Mouse (Mus musculus) C3H10T1/2 (cell line): Measurements from ENCODE around the gene AA467197. TPM values are rescaled to one million over a fixed set of nuclear protein-coding genes. Genes with fewer than 3 reads are reported as not detected.

Source experiments
- polyA plus RNA-seq, 2 experiments: library from polyadenylated mRNA; unstranded; fragments of >200 nt; fragmentation: generic; extraction: Trizol; gene quantifications; one replicate each; pipeline ENCODE4 v1.2.1; 2012; ENCODE audit warnings: missing spikeins in 2 of 2

AA467197 gene
- not detected for polyA plus RNA-seq

GRCm38 (mm10) chr2:122636686-122637085 lies at the start of gene AA467197:
Gene AA467197, plus strand, starts transcription at chr2:122636986.

GRCm38 (mm10) chr2:122610746-122611653 lies 25.8 kb upstream of the AA467197 start, which contains the start of gene Gatm:
Gene Gatm, minus strand, starts transcription at chr2:122611303.

Other genes with a start within 250 kb of the AA467197 start
- gene Slc28a2, start 210.5 kb upstream of the AA467197 start, polyA plus RNA-seq = under 1 TPM; 0.01 to 0.02 TPM
- not detected for gene Gm14085, start 152.0 kb upstream of the AA467197 start, polyA plus RNA-seq
- gene Gatm, start 25.7 kb upstream of the AA467197 start, polyA plus RNA-seq = not detected
- gene Slc30a4, start 65.7 kb downstream of the AA467197 start, polyA plus RNA-seq = 1 to 10 TPM in 1 of 2 experiments, under 1 TPM in 1; 0.90 to 4.1 TPM
- 10 to 100 TPM in 1 of 2 experiments, 1 to 10 TPM in 1; 5.8 to 13.4 TPM for gene Bloc1s6, start 101.5 kb downstream of the AA467197 start, polyA plus RNA-seq
- 10 to 100 TPM; 11.9 to 25.8 TPM for gene Sqor, start 128.3 kb downstream of the AA467197 start, polyA plus RNA-seq